Mouse (Mus musculus) kidney, embryonic 16.5 days (tissue): ENCODE measurements around the gene Ube2h. TPM values are rescaled to one million over a fixed set of nuclear protein-coding genes. Genes with fewer than 3 reads are reported as not detected.
A peak's percentile ranks its signal among the peaks of the same experiment; 100 is the strongest.
"Not testable (repeated sequence)": the region's sequence is repeated elsewhere in the genome, so short reads cannot be mapped to it uniquely, and the experiment has no call there.

Source experiments
- ATAC-seq: fragments of 200-750 bp; cut with Nextera tagmentation; 2 replicates; pipeline ENCODE4 v1.8.0; 2017; ENCODE audit warnings: moderate TSS enrichment; ENCODE audit not compliant: low FRiP score, low TSS enrichment
- H3K27ac ChIP-seq: fragments of 300-500 bp; sonication (generic); 2 replicates; pipeline ENCODE4 v1.5.1; 2014; ENCODE audit warnings: low read length
- H3K27me3 ChIP-seq: fragments of 300-500 bp; sonication (generic); 2 replicates; pipeline ENCODE4 v1.6.1; 2014; ENCODE audit warnings: low read length, control low read depth, mixed read lengths; ENCODE audit not compliant: insufficient read depth
- H3K36me3 ChIP-seq: fragments of 300-500 bp; sonication (generic); 2 replicates; pipeline ENCODE4 v1.6.1; 2014; ENCODE audit warnings: low read length, control low read depth, mixed read lengths; ENCODE audit not compliant: insufficient read depth
- H3K4me1 ChIP-seq: fragments of 300-500 bp; sonication (generic); 2 replicates; pipeline ENCODE4 v1.6.1; 2014; ENCODE audit warnings: low read length, control low read depth, mixed read lengths; ENCODE audit not compliant: insufficient read depth
- H3K4me2 ChIP-seq: fragments of 300-500 bp; sonication (generic); replicated peaks from 2 replicates; pipeline ENCODE4 v1.6.1; 2014; ENCODE audit warnings: low read depth, low read length
- H3K4me3 ChIP-seq: fragments of 300-500 bp; sonication (generic); 2 replicates; pipeline ENCODE4 v1.5.1; 2014; ENCODE audit warnings: mild to moderate bottlenecking, low read length
- H3K9ac ChIP-seq: fragments of 300-500 bp; sonication (generic); replicated peaks from 2 replicates; pipeline ENCODE4 v1.6.1; 2014; ENCODE audit warnings: low read length
- H3K9me3 ChIP-seq: fragments of 300-500 bp; sonication (generic); 2 replicates; pipeline ENCODE4 v1.6.1; 2016; ENCODE audit warnings: low read length, control low read depth
- WGBS: fragments of 180-500 bp; shearing (Covaris S2); extraction: QIAGEN DNeasy Blood & Tissue Kit; methylation state at CpG from one replicate; pipeline ENCODE4 v1.1.7; 2014; 5-methylcytosine and 5-hydroxymethylcytosine counted together
- polyA plus RNA-seq: library from polyadenylated mRNA; unstranded; fragments of >200 nt; fragmentation: Nextera tagmentation; extraction: Ambion mirVana; gene quantifications from 2 replicates; pipeline ENCODE4 v1.2.1, GENCODE M21; 2015

Gene Ube2h
- polyA plus RNA-seq, 1 experiment from 2014 or later = 55.5 TPM

DNA sequence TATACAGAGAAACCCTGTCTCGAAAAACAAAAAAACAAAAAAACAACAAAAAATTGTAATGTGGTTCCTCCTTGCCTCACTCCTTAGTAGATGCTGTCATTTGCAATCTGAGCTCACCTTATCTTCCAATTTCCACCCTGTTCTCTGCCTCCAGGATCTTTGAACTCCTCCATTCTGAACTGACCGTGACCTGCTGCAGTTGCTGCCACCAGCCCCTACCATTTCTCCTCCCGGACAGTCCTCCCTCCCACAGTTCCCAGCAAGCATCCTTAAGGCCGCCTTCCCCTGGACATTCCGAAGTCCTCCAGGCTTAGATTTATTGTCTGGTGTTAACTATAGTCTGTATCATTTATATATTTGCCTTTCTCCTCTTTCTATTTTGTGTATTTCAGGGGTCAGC is 26.4 kb upstream of the Ube2h start:
- 40% methylated on average over 5 of the region's 5 CpGs for WGBS
- peaks cover 7% of the 10 kb centered on the region for H3K4me1 ChIP-seq
- ATAC-seq = no peak

DNA sequence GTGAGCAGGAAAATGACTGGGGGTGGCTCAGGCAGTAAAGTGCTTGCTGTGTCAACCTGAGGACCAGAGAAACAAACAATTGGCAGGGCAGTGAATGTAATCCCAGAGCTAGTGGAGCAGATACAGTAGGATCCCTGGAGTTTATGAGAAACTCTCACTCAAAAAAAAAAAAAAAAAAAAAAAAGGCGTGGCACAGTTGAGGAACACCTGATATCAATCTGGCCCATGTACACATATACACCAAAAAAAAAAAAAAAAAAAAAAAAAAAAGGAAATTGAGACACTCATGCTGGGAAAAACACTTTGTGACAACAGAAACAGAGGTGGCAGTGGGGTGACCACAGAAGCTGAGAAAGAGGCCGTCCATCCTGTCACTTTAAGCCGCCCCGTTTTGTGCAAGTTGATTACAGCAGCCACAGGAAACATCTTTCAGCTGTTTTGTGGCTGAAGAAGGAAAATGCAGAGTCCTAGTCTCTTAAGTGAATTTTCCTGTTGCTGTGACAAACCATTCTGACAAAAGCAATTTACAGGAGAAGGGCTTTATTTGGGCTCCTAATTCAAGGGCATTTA is 21.7 kb upstream of the Ube2h start:
- Histone ChIP-seq H3K4me3 (no peak overlapping the region), H3K4me2 (no peak overlapping the region), H3K36me3 (no peaks in the 10 kb centered on the region), H3K9me3 (no peaks in the 10 kb centered on the region), H3K27me3 (no peaks in the 10 kb centered on the region), H3K9ac (no peak overlapping the region), H3K27ac (peak overlapping the region; percentile 41), H3K4me1 (no peaks in the 10 kb centered on the region)
- no peak for ATAC-seq
- 54% methylated on average over 4 of the region's 4 CpGs for WGBS

More for the DNA sequence above, 26.4 kb upstream of the Ube2h start:
- no peak overlapping the region for H3K9ac ChIP-seq
- H3K27me3 ChIP-seq = no peaks in the 10 kb centered on the region
- H3K4me3 ChIP-seq = no peak overlapping the region
- no peaks in the 10 kb centered on the region for H3K36me3 ChIP-seq
- H3K4me2 ChIP-seq = no peak overlapping the region
- H3K27ac ChIP-seq = no peak overlapping the region
- no peaks in the 10 kb centered on the region for H3K9me3 ChIP-seq

DNA sequence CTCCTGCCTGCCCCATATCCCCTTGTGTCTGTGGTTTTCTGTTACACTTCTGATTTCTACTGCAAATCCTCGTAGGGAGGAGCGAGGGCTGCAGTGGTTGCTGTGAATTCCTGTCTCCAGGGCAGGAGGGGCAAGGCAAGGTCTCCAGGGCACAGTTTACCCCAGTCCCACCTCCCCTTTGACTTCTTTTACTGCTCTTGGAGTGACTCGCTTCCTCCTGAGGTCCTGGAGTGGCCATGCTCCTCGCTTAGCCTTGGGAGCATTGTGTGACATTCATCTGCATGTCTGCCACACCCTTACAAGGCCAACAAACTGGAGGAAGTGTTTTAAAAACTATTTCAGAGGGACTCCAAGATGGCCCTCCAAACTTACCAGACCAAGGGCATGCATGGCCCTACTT is 16.7 kb upstream of the Ube2h start:
- Histone ChIP-seq H3K4me1 (no peaks in the 10 kb centered on the region), H3K27me3 (no peaks in the 10 kb centered on the region), H3K27ac (no peak overlapping the region), H3K4me3 (no peak overlapping the region), H3K9me3 (no peaks in the 10 kb centered on the region), H3K4me2 (no peak overlapping the region), H3K9ac (no peak overlapping the region), H3K36me3 (no peaks in the 10 kb centered on the region)
- no peak for ATAC-seq
- 31% methylated on average over 4 of the region's 4 CpGs for WGBS

DNA sequence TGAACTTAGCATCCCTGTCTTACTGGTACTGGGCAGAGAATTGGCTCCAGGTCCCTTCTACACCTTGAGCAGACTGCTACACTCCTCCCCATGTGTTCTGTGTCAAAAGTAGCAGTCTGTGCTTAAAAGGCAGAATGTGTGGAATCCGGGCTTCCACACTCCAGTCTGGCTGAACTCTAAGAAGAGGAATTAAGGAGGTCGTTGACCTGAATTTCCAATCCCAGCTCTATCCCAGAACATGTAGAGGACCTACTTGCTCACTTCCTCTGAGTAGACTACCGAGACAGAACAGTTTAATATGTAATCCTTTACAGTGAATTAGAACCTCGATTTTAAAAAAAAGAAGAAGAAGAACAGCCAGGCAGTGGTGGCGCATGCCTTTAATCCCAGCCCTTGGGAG is 14.9 kb upstream of the Ube2h start:
- ATAC-seq = no peak
- no peaks in the 10 kb centered on the region for H3K9me3 ChIP-seq
- H3K27me3 ChIP-seq = no peaks in the 10 kb centered on the region
- no peak overlapping the region for H3K4me2 ChIP-seq
- no peak overlapping the region for H3K27ac ChIP-seq
- no peaks in the 10 kb centered on the region for H3K36me3 ChIP-seq
- no peaks in the 10 kb centered on the region for H3K4me1 ChIP-seq
- H3K4me3 ChIP-seq = no peak overlapping the region
- H3K9ac ChIP-seq = no peak overlapping the region
- WGBS = 77% methylated on average over 5 of the region's 5 CpGs

DNA sequence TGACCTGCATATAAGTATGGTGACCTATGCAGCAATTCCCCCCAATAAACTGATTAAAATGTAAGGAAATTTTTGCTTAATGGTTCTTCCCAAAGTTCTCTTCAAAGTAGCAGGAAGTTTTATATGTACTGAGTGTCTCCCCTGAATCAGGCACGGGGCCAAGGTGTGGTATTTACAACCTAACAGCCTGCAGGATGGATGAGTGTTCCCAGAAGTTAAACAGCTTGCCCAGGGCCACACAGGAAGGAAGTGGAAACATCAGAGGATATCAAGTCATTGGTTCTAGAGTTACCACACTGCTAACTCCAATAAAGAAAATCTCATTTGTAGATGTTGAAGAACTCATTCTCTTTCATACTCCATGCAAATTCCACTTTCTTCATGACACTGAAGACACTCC is 7.7 kb upstream of the Ube2h start:
- no peak overlapping the region for H3K27ac ChIP-seq
- no peak overlapping the region for H3K4me2 ChIP-seq
- H3K4me3 ChIP-seq = no peak overlapping the region
- 21% methylated on average over 1 of the region's 1 CpGs for WGBS
- peaks cover 19% of the 10 kb centered on the region for H3K4me1 ChIP-seq
- H3K27me3 ChIP-seq = no peaks in the 10 kb centered on the region
- ATAC-seq = no peak
- H3K9me3 ChIP-seq = no peaks in the 10 kb centered on the region
- H3K36me3 ChIP-seq = no peaks in the 10 kb centered on the region
- no peak overlapping the region for H3K9ac ChIP-seq

DNA sequence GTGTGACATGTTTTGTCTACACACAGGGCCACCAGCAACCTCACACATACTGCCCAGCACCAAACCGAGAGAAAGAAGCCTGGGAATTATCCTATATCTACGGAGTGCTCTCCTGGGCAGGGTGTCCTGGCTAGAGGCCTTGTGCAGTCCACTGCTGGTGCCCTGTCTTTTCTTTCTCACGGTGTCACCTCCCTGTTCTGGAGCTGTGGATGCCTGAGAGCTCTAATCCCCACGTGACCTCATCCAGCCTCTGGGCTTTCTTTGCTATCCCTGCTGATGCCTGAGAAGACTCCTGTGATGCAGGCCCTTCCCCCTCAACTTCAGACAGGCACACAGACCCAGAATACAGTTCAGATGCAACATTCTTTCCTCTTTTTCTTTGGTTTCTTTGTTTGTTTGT is 4.4 kb upstream of the Ube2h start:
- Histone ChIP-seq H3K27ac (peak overlapping the region; percentile 41; the same call in 1 of the 2 replicates), H3K36me3 (no peaks in the 10 kb centered on the region), H3K9ac (0 out of 2 replicates have a peak overlapping the region, but pooled peaks have one; percentile 22), H3K4me1 (peaks cover 24% of the 10 kb centered on the region), H3K9me3 (no peaks in the 10 kb centered on the region), H3K27me3 (no peaks in the 10 kb centered on the region), H3K4me3 (no peak overlapping the region), H3K4me2 (no peak overlapping the region)
- ATAC-seq = no peak
- 35% methylated on average over 4 of the region's 4 CpGs for WGBS

DNA sequence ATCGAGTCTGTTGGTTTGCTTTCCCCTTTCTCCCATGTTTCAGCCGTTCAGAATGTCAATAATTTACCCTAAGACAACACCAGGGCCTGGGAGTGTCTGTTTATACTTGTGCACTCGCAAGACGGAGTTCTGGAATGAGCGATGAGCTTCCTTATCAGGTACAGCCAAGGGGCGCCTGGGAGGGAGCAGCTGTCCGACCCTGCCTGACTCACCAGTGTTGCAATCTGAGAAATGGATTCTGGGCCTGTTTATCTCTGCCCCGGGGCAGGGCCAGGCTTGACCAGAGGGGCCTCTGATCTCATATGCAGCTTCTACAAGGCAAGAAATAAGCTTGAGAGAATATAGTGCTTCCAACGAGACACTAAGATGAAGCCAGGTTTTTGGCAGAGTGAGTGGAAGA is 3.4 kb upstream of the Ube2h start:
- Histone ChIP-seq H3K4me3 (no peak overlapping the region), H3K36me3 (no peaks in the 10 kb centered on the region), H3K9ac (no peak overlapping the region), H3K4me1 (peaks cover 24% of the 10 kb centered on the region), H3K9me3 (no peaks in the 10 kb centered on the region), H3K27me3 (no peaks in the 10 kb centered on the region), H3K4me2 (peak overlapping the region; percentile 25), H3K27ac (peak overlapping the region; percentile 41)
- WGBS = 12% methylated on average over 9 of the region's 9 CpGs
- no peak for ATAC-seq

DNA sequence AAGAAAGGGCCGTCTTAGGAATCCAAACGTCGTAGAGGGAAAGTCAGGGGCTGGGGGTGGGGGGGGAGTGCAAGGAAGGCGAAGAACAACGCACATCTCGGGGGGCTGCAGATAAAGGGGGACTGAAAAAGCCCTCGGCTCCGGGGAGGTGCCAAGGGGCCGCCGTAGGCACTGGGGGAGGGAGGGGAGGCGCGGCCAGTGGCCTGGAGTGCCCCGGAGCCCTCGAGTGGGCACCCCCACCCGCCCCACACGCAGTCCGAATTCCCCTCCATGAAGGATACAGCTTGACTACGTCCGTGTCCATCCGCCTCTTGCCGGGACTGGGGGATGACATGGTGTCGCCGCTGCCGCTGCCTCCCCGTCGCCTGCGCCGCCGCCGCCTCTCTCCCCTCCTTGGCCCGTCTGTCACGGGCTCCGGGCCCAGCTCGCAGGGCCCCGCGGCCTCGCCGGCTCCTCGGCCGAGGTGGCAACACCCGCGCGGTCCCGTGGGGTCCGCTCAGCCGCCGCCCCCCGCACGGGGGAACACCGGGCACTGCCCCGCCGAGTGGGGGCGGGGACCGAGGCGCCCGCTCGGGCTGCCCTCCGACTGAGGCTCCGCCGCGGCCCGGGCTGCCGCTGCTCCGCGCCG is 454 bp downstream of the Ube2h start:
- not testable (repeated sequence) for H3K9me3 ChIP-seq, H3K27me3 ChIP-seq, H3K36me3 ChIP-seq
- under 1% methylated on average over 37 of the region's 66 CpGs for WGBS
- H3K4me3 ChIP-seq = peak overlapping the region; percentile 82
- peak overlapping the region; percentile 88 for H3K9ac ChIP-seq
- ATAC-seq = peak; percentile 17; the same call in 1 of the 2 replicates
- peak overlapping the region; percentile 91 for H3K4me2 ChIP-seq
- peak overlapping the region; percentile 91 for H3K27ac ChIP-seq
- peaks cover 55% of the 10 kb centered on the region for H3K4me1 ChIP-seq

DNA sequence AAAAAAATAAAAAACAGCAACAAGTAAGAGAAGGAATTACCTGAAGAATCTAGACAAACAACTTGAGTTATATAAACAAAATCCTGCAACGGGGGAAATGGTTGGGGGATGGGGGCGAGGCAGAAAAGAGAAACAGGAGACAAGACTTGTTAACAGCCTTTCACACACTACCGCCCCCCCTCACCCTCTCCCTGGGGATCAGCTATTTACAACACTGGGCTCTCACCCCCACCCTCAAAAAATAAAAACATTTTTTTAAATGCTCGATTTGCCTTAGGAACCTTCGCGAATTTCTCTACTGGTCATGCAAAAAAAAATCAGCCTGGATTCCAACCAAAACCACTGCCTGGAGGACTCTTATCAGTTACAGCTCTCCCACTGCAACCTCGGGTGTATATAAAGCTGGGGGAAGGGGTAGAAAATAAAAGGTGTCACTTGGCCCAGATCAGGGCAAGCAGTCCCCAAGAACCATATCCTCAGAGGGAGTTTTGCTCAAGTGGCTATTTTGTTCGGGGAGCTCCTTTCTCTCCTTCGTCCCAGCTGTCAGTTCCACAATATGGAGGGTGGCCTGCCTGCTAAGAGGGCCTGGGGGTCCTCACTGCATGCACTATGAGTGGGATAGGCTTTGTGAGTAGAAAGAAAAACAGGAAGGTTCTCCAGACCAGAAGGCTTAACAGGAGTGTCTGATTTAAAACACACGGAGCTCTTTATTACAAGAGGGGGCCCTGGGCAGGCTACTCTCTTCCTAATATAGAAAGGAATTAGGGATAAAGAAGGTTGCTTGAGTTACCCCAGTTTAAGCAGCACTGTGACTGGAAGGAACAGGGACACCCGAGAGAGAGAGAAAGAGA is 1.3 kb downstream of the Ube2h start:
- WGBS = under 1% methylated on average over 11 of the region's 11 CpGs
- H3K27ac ChIP-seq = peak overlapping the region; percentile 91
- H3K36me3 ChIP-seq = no peaks in the 10 kb centered on the region
- H3K9ac ChIP-seq = peak overlapping the region; percentile 88
- peak overlapping the region; percentile 82 for H3K4me3 ChIP-seq
- H3K4me1 ChIP-seq = peaks cover 49% of the 10 kb centered on the region
- H3K9me3 ChIP-seq = no peaks in the 10 kb centered on the region
- peak overlapping the region; percentile 91 for H3K4me2 ChIP-seq
- no peak for ATAC-seq
- no peaks in the 10 kb centered on the region for H3K27me3 ChIP-seq

DNA sequence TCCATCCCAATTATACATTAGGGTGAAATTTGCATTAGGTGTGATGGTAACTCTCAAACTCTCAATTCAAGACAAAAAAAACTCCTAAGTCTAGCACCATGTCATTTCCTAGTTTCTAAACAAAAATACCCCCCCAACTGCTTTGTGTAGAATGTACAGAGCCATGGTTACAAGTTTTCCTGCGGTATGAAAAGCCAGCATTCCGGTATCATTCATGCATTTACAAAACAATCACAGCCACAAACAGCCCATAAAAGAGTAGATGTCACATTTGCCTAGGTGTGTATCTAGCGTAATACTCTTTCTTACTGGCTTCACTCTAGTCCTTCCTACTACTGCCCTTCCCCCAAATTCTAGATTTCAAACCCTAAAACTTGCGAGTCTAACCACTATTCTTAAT is 2.2 kb downstream of the Ube2h start:
- 0 out of 2 replicates have a peak, but pooled peaks cover 5% of the 10 kb centered on the region for H3K36me3 ChIP-seq
- H3K4me1 ChIP-seq = peaks cover 40% of the 10 kb centered on the region
- peak overlapping the region; percentile 82 for H3K4me3 ChIP-seq
- peak overlapping the region; percentile 59 for H3K9ac ChIP-seq
- peak overlapping the region; percentile 91 for H3K4me2 ChIP-seq
- WGBS = 7% methylated on average over 4 of the region's 4 CpGs
- H3K27ac ChIP-seq = peak overlapping the region; percentile 97
- H3K9me3 ChIP-seq = no peaks in the 10 kb centered on the region
- no peak for ATAC-seq
- H3K27me3 ChIP-seq = no peaks in the 10 kb centered on the region
